Mouse (Mus musculus) kidney, postnatal 36 days (tissue): ENCODE results near the gene Wdr59.
"Not testable (repeated sequence)": the region's sequence is repeated elsewhere in the genome, so short reads cannot be mapped to it uniquely, and the experiment has no call there.

ENCODE experiments used
- DNase-seq, 2 experiments: peaks; one replicate each; pipeline ENCODE4 v3.0.0; 2021 to 2022; ENCODE audit warnings: mixed read lengths in 2 of 2

Wdr59 gene

DNA sequence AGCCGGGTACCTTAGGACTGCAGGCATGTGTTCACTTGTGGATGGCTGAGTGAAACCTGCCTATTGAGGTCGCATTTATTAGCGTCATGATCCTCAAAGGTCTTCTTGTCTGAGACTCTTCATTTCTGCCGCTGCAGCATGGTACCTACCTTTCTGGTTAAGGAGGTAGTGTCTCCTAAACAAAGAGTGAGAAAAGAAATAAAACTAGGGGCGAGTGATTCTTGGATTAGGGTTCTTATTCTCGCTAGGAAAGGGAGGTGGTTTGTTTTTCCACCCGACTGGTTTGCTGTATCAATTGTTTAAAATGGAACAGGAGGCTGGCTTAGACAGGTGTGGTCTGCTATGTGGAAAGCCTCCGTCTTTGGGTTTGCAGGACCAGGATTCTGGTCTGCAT is 15.9 kb upstream of the Wdr59 start:
- DNase-seq = no peak

DNA sequence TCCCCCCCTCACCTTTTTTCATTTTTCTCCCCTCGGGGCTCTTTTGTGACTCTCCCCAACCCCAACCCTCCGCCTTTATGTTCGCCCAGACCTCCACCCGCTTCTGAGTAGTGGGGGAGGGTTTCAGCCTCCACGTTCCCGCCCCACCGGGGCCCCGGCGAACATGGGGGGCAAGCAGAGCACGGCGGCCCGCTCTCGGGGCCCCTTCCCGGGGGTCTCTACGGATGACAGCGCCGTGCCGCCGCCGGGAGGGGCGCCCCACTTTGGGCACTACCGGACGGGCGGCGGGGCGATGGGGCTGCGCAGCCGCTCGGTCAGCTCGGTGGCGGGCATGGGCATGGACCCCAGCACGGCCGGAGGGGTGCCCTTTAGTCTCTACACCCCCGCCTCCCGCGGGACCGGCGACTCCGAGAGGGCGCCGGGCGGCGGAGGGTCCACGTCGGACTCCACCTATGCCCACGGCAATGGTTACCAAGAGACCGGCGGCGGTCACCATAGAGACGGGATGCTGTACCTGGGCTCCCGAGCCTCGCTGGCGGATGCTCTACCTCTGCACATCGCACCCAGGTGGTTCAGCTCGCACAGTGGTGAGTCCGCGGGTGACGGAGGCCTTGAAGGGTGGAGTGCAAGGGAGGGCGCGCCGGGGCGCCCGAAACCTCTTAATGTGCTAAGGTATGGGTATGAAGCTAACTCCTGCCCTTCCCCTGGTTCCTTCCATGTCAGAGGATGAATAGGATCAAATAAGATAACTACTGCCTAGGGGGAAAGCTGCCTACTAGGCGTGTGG is 15.3 kb upstream of the Wdr59 start:
- peak; percentile 40 to 64 for DNase-seq

DNA sequence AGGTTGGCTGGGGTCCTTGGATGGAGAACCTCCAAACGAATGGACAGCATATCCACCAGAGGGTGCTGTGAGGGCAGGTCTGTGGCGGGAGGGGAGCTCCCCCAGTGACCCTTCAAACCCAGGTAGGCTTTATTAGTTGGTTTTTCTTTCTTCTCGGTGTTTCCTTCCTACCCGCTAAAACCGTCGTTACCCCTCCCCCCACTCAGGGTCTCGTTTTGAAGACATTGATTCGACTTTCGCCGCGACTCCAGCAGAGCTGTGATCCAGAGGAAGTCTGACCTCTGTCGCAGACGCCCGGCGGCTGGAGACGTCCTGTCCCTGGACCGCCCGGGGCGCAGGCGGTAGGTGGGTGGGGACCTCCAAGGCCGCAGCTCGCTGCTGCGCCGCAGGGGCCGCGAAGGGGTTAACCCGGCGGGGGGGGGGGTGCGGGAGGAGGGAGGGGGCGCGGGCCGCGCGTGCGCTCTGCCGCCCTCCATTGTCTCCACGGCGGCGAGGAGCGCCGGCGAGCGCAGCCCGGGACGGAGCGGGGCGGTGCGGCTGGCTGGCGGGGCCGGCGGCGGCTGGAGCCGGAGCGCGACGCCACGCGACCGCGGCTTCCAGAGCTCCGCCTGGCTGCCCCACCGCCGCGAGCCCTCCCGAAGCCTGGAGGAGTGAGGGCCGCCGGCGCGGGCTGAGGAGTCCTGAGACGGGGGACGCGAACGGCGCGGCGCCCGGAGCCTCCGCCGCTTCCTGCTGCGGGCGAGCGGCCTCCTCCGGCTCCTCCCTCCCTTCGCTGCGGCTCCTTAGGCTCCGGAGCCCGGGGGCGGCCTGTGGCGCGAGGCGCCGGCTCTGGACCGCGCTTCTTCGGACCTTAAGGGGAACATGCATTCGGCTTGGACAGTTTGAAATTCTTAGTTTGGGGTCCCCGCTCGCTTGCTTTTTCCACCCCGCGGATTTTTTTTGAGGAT is 14.4 kb upstream of the Wdr59 start, which contains the start of gene Znrf1:
Gene Znrf1 (plus strand): TSS at position 67 of the 947 bp plus-strand sequence.
- peak; percentile 70 to 81 for DNase-seq

DNA sequence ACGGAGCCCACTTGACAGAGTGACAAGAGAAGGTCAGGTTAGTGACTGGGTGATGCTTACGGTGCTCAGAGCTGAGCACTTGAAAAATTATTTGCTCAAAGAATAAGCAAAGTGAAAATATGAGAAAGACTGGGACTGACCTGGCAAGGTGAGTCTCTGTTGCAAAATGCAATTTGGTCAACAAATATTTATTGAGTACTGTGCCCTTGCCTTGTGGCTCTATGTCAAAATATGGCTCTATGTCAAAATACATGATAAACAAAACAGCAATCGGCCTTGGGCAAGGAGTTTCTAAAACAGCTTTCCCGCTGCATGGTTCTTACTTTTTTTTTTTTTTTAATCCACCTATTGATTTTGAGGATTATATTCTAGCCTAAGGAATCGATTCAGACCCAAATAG is 13.6 kb upstream of the Wdr59 start:
- DNase-seq = no peak

DNA sequence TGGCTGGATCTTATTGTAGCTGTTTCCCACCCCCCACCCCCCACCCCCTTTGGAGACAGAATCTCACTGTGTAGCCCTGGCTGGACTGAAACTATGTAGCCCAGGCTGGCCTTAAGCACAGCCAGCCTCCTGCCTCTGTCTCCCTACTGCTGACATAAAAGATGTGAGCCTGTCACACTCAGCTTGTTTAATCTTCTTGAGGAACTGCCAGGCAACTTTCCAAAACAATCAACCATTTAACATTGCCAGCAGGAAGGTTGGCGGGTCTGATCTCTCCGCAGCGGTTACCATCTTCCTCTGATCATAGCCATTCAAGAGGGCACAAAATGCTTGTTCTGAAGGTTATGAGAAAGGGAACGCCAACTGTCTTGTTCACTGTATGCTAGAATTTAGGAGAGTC is 11.6 kb upstream of the Wdr59 start:
- no peak for DNase-seq

DNA sequence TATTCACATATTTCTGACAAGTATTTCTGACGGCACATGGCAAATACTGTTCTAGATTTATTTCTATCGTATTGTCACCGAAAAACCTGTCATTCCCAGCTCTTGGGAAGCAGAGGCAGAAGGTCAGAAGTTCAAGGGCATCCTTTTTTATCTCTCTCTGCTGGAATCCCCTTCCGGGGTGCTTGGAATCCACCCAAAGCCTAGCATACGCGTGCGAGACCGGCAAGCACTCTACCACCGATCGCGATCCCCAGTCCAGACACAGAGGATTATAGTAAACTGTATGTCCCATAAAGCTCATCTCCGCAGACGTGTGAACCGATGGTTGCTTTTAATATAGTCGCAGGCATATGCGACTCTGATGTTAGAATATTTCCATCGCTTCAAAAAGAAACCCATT is 9.7 kb upstream of the Wdr59 start:
- no peak for DNase-seq

DNA sequence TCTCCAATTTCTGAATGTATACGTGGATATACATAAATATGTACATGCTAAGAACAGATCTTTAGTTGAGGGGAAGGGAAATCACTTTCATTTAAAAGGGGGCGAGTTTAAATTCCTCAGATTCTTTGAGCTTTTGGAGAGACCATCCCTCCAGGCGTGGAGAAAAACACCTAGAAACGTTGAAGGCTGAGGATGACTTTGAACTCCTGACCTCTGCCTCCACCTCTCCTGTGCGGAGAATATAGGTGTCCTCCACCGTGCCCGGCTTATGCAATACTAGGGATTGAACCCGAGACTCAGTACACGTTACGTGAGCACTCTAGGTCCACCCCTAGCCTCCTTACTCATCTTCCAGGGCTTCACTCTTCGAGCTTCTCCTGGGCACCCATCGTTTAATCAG is 9.3 kb upstream of the Wdr59 start:
- DNase-seq = no peak

DNA sequence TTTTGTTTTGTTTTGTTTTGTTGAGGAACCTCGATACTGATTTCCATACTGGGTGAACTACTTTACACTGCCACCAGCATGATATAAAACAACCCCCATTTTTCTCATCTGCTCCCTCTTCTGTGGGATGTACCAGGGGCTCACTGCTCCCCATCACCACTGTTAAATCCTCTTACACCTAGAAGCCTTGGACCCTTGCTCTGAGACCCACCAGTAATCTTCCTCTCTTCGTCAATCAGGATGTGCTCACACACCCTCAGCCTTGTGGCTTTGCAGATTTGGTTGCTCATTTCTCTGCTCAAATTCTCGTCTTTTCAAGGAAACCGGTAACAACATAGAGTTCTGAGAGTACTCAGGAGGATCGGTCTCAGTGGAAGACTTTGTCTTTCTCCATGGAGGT is 6.2 kb upstream of the Wdr59 start:
- no peak for DNase-seq

DNA sequence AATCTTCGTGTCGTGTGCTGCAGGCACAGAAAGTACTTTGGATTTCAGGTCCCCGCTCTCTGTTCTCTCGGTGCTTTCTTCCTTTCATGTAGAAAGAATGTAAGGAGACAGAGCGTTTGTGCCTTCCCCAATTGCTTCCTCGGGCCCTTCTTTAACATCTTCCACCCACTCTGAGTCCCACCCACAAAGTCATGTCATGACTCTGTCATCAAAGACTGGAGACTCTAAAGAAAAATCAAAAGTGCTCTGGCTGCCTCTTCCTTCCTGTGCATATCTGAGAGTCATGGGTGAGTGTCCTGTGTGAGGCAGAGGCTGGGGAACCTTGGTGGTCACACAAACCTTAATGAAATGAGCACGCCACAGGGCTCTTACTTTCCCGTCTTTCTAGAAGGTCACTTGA is 5.3 kb upstream of the Wdr59 start:
- no peak for DNase-seq

DNA sequence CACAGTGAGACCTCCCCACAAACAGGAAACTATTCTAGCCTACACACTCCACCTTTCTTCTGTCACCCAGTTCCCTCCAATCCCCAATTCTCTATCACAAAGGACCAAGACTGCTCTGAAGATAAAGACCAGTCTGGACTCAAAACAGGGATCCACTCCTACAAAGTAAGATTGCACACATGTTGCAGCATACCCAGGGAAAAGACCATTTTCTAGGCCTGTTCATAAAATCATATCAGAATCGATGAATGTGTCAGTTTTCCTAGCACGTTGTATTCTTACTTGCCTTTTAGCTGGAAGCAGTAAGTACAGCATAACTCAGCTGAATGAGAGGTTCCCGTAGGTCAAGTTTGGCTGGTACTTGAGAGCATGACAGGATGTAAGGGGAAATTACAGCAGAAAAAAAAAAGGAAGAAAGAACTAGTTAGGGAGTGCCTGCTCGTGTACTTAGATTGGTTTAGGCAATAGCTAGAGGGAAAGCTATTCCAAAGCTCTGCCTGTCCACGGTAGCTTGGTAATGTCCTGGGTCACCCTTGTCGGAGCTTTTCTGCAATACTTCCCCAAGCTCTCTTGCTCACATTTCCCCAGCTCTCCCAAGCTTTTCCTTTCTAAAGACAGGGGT is 4.6 kb upstream of the Wdr59 start:
- DNase-seq = no peak

DNA sequence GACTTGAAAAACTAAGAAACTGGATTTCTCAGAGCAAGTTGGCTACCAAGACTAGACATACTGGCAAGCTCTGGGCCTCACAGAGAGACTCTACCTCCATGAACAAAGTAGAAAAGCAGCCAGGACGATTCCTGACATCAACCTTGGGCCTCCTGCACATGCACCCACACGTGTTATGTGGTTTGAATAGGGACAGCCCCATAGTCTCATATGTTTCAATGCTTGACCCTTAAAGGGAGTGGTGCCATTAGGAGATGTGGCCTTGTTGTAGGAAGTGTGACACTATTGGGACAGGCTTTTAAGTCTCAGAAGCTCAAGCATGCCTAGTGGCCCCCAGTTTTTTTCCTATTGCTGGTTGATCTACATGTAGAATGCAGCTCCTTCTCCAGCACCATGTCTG is 4.4 kb downstream of the Wdr59 start:
- DNase-seq = no peak

DNA sequence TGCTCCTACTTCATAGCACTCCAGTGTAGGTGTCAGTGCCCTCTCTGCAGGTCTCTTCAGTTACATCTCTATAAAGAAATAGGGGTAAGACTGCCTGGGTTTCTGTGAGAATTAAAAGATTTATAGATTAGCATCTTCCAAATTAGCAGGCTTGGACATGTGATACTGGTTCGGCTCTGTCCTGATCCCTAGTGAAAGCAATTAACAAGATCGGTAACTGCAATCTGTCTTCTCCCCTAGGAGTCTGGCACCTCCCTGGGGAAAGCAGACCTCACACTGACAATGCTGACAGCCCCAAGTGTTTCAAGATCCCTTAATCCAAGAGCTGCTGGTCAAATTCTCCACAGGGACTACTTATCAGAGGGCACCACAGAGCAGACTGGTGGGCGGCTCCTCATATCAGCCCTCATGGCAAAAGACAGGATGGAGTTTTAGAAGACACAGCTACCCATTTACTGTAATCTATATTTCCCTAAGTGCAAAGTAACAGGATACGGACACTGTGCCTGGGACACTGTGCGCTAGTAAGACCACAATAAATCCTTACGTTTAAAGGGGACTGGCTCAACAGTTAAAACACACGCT is 5.3 kb downstream of the Wdr59 start:
- DNase-seq = no peak

DNA sequence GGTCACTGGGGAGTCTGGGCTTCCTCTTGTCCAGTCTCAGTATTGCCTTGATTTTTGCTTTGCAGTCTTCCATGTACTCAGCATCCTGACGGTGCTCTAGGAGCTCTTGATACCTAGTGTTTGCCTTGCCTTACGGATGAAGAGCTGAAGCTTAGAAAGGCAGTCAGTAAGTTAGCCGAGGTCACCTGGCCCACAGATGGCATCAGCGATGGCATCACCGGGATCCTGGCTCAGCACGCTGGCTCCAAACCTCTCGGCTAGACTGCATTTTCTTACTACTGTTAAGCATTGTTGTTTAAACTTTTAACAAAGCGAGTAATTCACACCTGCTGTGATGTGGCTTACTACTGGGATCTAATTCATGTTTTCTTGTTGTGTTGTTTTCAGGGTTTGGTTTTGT is 8.4 kb downstream of the Wdr59 start:
- DNase-seq = no peak

DNA sequence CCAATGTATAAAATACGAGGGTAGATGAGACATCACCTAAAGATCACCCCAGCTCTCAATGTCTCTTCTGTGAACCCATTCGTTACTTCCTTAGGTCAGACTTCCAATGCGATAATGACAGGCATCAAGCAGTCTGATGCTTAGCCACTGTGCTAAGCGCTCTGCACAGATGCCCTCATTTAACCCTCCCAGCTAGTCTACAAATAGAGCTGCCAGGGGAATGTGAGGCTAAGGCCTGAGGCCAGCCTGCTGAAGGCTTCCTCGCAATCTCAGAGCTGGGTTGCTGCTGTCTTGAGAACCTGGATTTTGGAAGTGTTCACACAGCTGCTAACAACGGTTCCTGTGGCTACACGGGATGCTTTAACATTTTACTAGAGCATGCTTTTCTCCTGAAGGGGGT is 9.0 kb downstream of the Wdr59 start:
- DNase-seq = no peak

DNA sequence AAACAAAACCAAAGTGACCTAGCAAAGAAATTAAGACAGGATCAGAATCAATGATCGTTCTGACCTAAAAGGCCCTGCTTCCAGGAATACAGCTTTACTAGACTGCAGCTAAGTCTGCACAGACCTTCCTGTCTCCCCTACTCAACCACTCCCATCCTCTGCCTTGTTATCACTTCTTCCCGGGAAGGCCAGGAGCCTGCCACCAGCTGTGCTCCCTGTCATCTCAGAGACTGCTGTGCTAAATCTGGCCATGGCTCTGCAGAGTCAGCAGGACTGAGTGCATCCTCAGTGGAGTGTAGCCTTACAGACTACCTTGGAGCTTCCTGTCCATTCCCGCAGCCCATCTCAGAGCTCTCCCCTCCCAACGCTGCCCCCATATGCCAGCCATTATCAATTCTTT is 11.5 kb downstream of the Wdr59 start:
- peak in 1 of 2 experiments; percentile 20 for DNase-seq

DNA sequence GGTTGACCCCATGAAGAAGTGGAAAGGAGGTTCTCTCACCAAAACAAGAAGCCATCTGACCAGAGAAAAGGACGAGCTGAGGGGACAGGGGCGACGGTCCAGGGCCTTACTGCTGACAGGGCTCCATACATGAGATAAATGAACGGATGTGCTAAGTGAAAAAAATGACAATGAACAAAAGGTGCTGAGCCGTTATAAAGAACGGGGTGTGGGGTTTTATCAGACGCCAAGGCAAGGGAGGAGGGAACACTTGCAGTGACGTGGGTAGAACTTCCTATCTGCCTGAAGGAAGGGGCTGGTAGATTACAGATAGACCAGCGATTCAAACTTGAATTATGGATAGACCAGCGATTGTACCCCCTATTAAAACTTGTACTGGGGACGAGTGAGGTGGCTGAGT is 12.6 kb downstream of the Wdr59 start:
- peak in 1 of 2 experiments; percentile 7 for DNase-seq

DNA sequence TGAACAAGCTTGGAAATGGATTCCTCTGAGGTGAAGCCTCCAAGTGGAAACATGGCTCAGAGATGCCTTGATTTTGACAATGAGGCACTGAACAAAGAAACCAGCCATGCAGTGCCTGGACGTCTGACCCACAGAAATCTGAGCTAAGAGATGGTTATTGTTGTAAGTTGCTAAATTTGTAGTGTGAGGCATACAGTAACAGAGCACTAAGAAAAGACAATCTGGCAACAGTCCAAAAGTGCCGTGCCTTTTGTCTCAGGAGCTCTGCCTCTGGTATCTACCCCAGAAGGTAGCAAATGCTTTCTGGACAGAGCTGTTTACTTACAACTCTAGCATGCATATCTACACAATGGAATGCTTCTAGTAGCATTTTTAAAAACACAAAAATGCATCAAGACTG is 13.3 kb downstream of the Wdr59 start:
- no peak for DNase-seq

DNA sequence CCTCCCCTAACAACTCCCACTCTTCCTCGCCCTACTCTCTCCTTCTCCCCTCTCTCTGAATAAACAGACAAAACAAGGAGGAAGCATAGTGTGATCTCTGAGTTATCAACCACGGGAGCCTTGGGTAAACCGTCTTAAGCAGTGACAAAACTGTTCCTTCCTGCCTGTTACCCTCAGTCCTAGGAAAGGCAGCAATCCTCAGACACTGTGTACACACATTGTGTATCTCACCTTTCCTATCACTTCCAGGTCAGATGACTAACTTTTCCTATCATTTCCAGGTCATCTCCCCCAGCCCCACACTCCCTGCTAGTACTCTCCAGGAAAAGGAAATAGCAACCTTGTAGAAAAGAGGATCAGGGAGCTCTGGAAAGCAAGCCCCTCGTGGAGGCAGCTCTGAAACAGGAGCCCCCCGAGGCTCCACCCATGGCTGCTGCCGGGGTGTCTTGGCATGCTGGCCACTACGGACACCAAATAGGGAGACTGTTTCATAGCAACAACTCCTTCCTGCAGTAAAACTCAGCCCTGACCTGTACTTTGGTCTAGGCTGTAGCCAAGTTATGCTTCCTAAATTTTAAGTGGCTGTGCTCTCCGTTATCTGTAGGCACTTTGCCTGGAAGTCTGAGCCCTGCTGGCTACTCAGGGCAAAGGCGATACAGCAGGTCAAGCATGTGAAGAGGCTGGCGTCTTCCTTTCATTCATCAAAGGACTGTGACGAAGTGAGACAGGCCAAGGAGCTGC is 20.0 kb downstream of the Wdr59 start:
- DNase-seq = no peak

DNA sequence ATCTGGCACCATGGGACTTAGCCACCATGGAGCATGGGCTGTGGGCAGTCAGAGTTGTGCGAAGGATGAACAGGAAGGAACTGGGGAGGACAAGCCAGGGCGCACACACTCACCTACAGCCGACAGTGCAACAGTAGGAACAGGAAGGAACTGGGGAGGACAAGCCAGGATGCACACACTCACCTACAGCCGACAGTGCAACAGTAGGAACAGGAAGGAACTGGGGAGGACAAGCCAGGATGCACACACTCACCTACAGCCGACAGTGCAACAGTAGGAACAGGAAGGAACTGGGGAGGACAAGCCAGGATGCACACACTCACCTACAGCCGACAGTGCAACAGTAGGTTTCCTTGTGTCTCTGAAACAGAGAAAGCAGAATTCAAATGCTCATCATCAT is 23.6 kb downstream of the Wdr59 start:
- not testable (repeated sequence) for DNase-seq

DNA sequence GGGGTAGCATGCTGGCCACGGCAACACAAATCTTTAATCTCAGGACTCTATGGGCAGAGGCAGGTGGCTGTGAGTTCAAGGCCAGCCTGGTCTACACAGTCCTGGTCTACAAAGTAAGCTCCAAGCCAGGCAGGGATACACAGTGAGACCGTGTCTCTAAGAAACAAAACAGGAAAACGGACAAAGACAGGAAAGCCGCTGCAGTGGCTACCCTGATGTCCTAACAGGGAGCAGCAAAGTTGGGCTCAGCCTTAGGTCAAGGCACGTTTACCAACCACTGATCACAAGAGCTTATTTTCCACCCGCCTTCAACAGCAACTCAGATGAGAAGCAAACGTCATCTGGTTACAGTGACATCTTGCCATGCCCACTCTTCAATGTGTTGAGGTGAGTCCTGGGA is 25.6 kb downstream of the Wdr59 start:
- DNase-seq = no peak

DNA sequence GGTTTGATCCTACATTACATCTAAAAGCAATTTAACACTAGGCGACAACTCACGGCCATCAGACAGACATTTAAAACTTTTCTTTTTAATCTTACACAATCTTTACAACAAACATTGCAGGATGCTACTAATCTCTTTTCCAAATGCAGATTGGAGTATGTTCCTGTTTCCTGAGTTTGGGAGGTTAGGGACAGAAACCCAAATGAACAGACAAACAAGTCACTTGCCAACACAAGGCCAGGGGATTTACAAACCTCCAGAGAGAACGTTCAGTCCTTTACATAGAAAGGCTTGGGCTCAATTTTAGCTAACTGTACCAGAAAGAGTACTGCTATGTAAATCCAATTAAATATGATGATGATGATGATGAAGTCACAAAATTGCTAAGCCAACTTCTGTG is 28.7 kb downstream of the Wdr59 start:
- no peak for DNase-seq

DNA sequence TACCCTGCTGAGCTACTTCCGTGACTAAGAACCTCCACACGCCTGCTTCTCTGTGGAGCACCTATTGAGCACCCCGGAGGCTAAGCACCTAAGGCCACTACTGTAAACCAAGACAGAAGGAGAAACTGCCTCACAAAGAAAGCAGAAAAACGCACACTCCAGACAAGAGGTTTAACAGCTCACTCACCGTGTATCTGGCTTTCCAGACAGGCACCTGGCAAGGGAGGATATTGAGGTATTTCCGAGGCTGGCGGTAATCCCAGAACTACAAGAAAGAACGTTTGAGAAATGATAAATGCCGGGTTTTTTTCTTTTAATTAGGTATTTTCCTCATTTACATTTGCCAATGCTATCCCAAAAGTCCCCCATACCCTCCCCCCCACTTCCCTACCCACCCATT is 29.4 kb downstream of the Wdr59 start:
- no peak for DNase-seq
